Mouse (Mus musculus) midbrain, embryonic 10.5 days (tissue): ENCODE data around the gene 2200002D01Rik. TPM values are rescaled to one million over a fixed set of nuclear protein-coding genes. Genes with fewer than 3 reads are reported as not detected.
"Not testable (repeated sequence)": the region's sequence is repeated elsewhere in the genome, so short reads cannot be mapped to it uniquely, and the experiment has no call there.

Experiments
- DNase-seq: peaks from one replicate; pipeline ENCODE4 v3.0.0-alpha.2; 2017; ENCODE audit warnings: low spot score
- H3K27ac ChIP-seq: fragments of 300-500 bp; sonication (generic); replicated peaks from 2 replicates; pipeline ENCODE4 v1.5.1; 2016; ENCODE audit warnings: mild to moderate bottlenecking
- H3K27me3 ChIP-seq: fragments of 300-500 bp; sonication (generic); 2 replicates; pipeline ENCODE4 v1.6.1; 2016; ENCODE audit warnings: low read depth, mild to moderate bottlenecking; ENCODE audit not compliant: poor library complexity, severe bottlenecking
- H3K36me3 ChIP-seq: fragments of 300-500 bp; sonication (generic); 2 replicates; pipeline ENCODE4 v1.6.1; 2016; ENCODE audit warnings: mild to moderate bottlenecking, moderate library complexity
- H3K4me1 ChIP-seq: fragments of 300-500 bp; sonication (generic); 2 replicates; pipeline ENCODE4 v1.6.1; 2016
- H3K4me3 ChIP-seq: fragments of 300-500 bp; sonication (generic); 2 replicates; pipeline ENCODE4 v1.5.1; 2016; ENCODE audit warnings: mild to moderate bottlenecking, moderate library complexity
- H3K9me3 ChIP-seq: fragments of 300-500 bp; sonication (generic); replicated peaks from 2 replicates; pipeline ENCODE4 v1.6.1; 2016; ENCODE audit warnings: mild to moderate bottlenecking
- WGBS: fragments of 180-500 bp; shearing (Covaris S2); methylation state at CpG from one replicate; pipeline ENCODE4 v1.1.7; 2016; 5-methylcytosine and 5-hydroxymethylcytosine counted together
- polyA plus RNA-seq: library from polyadenylated mRNA; unstranded; fragments of >200 nt; fragmentation: Nextera tagmentation; extraction: Ambion mirVana; gene quantifications from 2 replicates; pipeline ENCODE4 v1.2.1, GENCODE M21; 2016

The 2200002D01Rik gene
- polyA plus RNA-seq, 1 experiment from 2014 or later: 4.2 TPM

- DNase-seq: peak; percentile 55
- peaks cover 12% of the 10 kb centered on the region for H3K4me1 ChIP-seq
- H3K9me3 ChIP-seq: peaks cover 8% of the 10 kb centered on the region
- WGBS: 13% methylated on average over 16 of the region's 16 CpGs
- no peaks in the 10 kb centered on the region for H3K36me3 ChIP-seq
- peaks cover 16% of the 10 kb centered on the region for H3K27me3 ChIP-seq
- H3K27ac ChIP-seq: peak overlapping the region; percentile 75
- H3K4me3 ChIP-seq: peak overlapping the region; percentile 39
These were observed 23.4 kb downstream of the 2200002D01Rik start for GRCm38 (mm10) chr7:29224756-29225394.

- H3K4me3 ChIP-seq: no peak overlapping the region
- DNase-seq: no peak
- no peak overlapping the region for H3K27ac ChIP-seq
- WGBS: 40% methylated on average over 15 of the region's 15 CpGs
- peaks cover 17% of the 10 kb centered on the region for H3K9me3 ChIP-seq
- no peaks in the 10 kb centered on the region for H3K36me3 ChIP-seq
- peaks cover 22% of the 10 kb centered on the region for H3K27me3 ChIP-seq
- H3K4me1 ChIP-seq: peaks cover 30% of the 10 kb centered on the region
These were observed 33.4 kb downstream of the 2200002D01Rik start for GRCm38 (mm10) chr7:29214846-29215245.

GRCm38 (mm10) chr7:29214236-29214635 is 34.0 kb downstream of the 2200002D01Rik start:
- Histone ChIP-seq H3K9me3 (peaks cover 11% of the 10 kb centered on the region; the same call in 1 of the 2 replicates), H3K27me3 (peaks cover 22% of the 10 kb centered on the region), H3K4me1 (peaks cover 30% of the 10 kb centered on the region), H3K36me3 (no peaks in the 10 kb centered on the region), H3K27ac (no peak overlapping the region), H3K4me3 (no peak overlapping the region)
- DNase-seq: no peak
- WGBS: 63% methylated on average over 2 of the region's 2 CpGs

GRCm38 (mm10) chr7:29213675-29214082 is 34.6 kb downstream of the 2200002D01Rik start, which contains the start of gene Catsperg1:
Gene Catsperg1 (minus strand): TSS chr7:29214035.
- Histone ChIP-seq H3K27ac (peak within 1 kb of the TSS; percentile 56), H3K4me1 (peaks cover 30% of the 10 kb centered on the region)
- WGBS: 2% methylated on average over 20 of the region's 20 CpGs

GRCm38 (mm10) chr7:29212775-29213560 is 35.3 kb downstream of the 2200002D01Rik start:
- not testable (repeated sequence) for H3K27ac ChIP-seq, H3K36me3 ChIP-seq
- Histone ChIP-seq H3K9me3 (peaks cover 11% of the 10 kb centered on the region; the same call in 1 of the 2 replicates), H3K4me3 (peak overlapping the region; percentile 45; the same call in 1 of the 2 replicates), H3K27me3 (peaks cover 22% of the 10 kb centered on the region), H3K4me1 (peaks cover 30% of the 10 kb centered on the region)
- peak; percentile 16 for DNase-seq
- WGBS: 14% methylated on average over 40 of the region's 40 CpGs

More at GRCm38 (mm10) chr7:29213675-29214082, 34.6 kb downstream of the 2200002D01Rik start, which contains the start of gene Catsperg1:
- DNase-seq: peak; percentile 84
- peak within 1 kb of the TSS; percentile 45 for H3K4me3 ChIP-seq
- peaks cover 11% of the 10 kb centered on the region; the same call in 1 of the 2 replicates for H3K9me3 ChIP-seq
- H3K27me3 ChIP-seq: peaks cover 22% of the 10 kb centered on the region
- no peaks in the 10 kb centered on the region for H3K36me3 ChIP-seq

- Histone ChIP-seq H3K27ac (no peak overlapping the region), H3K36me3 (no peaks in the 10 kb centered on the region)
These were observed 36.0 kb downstream of the 2200002D01Rik start for GRCm38 (mm10) chr7:29212199-29212765.

GRCm38 (mm10) chr7:29211415-29212198 is 36.7 kb downstream of the 2200002D01Rik start:
- Histone ChIP-seq H3K9me3 (0 out of 2 replicates have a peak, but pooled peaks cover 6% of the 10 kb centered on the region), H3K4me3 (peak overlapping the region; percentile 45), H3K27me3 (peaks cover 22% of the 10 kb centered on the region), H3K36me3 (no peaks in the 10 kb centered on the region), H3K27ac (no peak overlapping the region; the same call in 1 of the 2 replicates), H3K4me1 (peaks cover 30% of the 10 kb centered on the region)
- WGBS: 4% methylated on average over 34 of the region's 34 CpGs
- peak; percentile 74 for DNase-seq

More at GRCm38 (mm10) chr7:29212199-29212765, 36.0 kb downstream of the 2200002D01Rik start:
- H3K4me1 ChIP-seq: peaks cover 30% of the 10 kb centered on the region
- WGBS: 10% methylated on average over 26 of the region's 26 CpGs
- H3K9me3 ChIP-seq: 0 out of 2 replicates have a peak, but pooled peaks cover 11% of the 10 kb centered on the region
- H3K4me3 ChIP-seq: peak overlapping the region; percentile 45
- peak; percentile 28 for DNase-seq
- peaks cover 22% of the 10 kb centered on the region for H3K27me3 ChIP-seq

- not testable (repeated sequence) for H3K36me3 ChIP-seq, H3K9me3 ChIP-seq, H3K27ac ChIP-seq, DNase-seq
- WGBS: 29% methylated on average over 13 of the region's 15 CpGs
- peak overlapping the region; percentile 45 for H3K4me3 ChIP-seq
- H3K4me1 ChIP-seq: peaks cover 30% of the 10 kb centered on the region
- peaks cover 22% of the 10 kb centered on the region for H3K27me3 ChIP-seq
These were observed 37.3 kb downstream of the 2200002D01Rik start for GRCm38 (mm10) chr7:29211013-29211412.

- Histone ChIP-seq H3K4me1 (no peaks in the 10 kb centered on the region), H3K27me3 (no peaks in the 10 kb centered on the region), H3K27ac (no peak overlapping the region), H3K9me3 (no peaks in the 10 kb centered on the region), H3K36me3 (no peaks in the 10 kb centered on the region), H3K4me3 (no peak overlapping the region)
- 86% methylated on average over 6 of the region's 6 CpGs for WGBS
- no peak for DNase-seq
These were observed 45.7 kb downstream of the 2200002D01Rik start for GRCm38 (mm10) chr7:29202577-29202976.
